Mouse (Mus musculus): ENCODE measurements around the gene Mlx. TPM values are rescaled to one million over a fixed set of nuclear protein-coding genes. Genes with fewer than 3 reads are reported as not detected.

Mlx gene
- polyA plus RNA-seq, 1 experiment from 2014 or later = 36.3 TPM

GRCm38 (mm10) chr11:101127075-101127474 lies 40.0 kb downstream of the Mlx start:
- H3K4me2 ChIP-seq = no peak overlapping the region
- peaks cover 18% of the 10 kb centered on the region for H3K4me1 ChIP-seq
- H3K4me3 ChIP-seq = no peak overlapping the region
- no peak for ATAC-seq (ENCODE audit: extremely low read depth, insufficient number of reproducible peaks, low FRiP score, low TSS enrichment)
- no peak overlapping the region for H3K9ac ChIP-seq
- H3K27ac ChIP-seq (replicated peaks) = no peak overlapping the region
- WGBS = 90% methylated on average over 1 of the region's 1 CpGs
- no peaks in the 10 kb centered on the region for H3K27me3 ChIP-seq (replicated peaks)
- H3K36me3 ChIP-seq = peaks cover 52% of the 10 kb centered on the region
- H3K9me3 ChIP-seq = no peaks in the 10 kb centered on the region

DNA sequence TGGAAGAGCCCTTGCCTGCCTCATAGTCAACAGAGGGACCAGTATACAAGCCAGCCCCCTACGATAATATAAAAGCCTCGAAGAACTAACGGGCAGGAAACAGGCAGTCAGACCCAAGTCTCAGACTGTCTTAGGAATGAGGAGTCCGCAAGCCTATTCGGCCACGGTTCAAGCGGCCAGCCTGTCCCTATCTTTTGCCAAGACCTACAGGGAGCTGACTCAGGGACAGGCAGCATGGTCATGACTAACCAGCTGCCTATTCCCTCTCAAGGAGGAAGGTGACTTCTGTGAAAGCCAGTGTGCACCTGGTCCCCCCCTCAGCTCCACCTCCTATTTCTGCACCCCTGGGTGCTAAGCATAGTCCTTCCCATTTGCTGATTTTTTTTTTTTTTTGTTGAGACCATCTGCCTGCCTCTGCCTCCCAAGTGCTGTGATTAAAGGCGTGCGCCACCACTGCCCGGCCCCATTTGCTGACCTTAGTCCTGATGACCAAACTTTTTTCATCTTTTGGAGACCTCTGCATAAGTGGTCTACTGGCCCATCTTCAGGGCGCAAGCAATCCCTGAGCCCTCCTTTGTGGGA lies 42.0 kb downstream of the Mlx start:
- Histone ChIP-seq H3K4me3 (no peak overlapping the region), H3K36me3 (peaks cover 31% of the 10 kb centered on the region), H3K27me3 (replicated peaks) (no peaks in the 10 kb centered on the region), H3K27ac (replicated peaks) (no peak overlapping the region), H3K4me2 (no peak overlapping the region), H3K4me1 (peaks cover 21% of the 10 kb centered on the region), H3K9me3 (no peaks in the 10 kb centered on the region), H3K9ac (no peak overlapping the region)
- no peak for ATAC-seq (ENCODE audit: extremely low read depth, insufficient number of reproducible peaks, low FRiP score, low TSS enrichment)
- WGBS = 84% methylated on average over 11 of the region's 11 CpGs

GRCm38 (mm10) chr11:101130056-101130756 lies 43.1 kb downstream of the Mlx start:
- Histone ChIP-seq H3K4me2 (peak overlapping the region; percentile 39), H3K4me3 (no peak overlapping the region), H3K36me3 (peaks cover 22% of the 10 kb centered on the region), H3K27ac (replicated peaks) (peak overlapping the region; percentile 83), H3K9ac (peak overlapping the region; percentile 5; the same call in 1 of the 2 replicates), H3K4me1 (peaks cover 29% of the 10 kb centered on the region), H3K27me3 (replicated peaks) (no peaks in the 10 kb centered on the region), H3K9me3 (no peaks in the 10 kb centered on the region)
- ATAC-seq (ENCODE audit: extremely low read depth, insufficient number of reproducible peaks, low FRiP score, low TSS enrichment) = peak; percentile 45; the same call in 1 of the 2 replicates
- WGBS = 20% methylated on average over 18 of the region's 18 CpGs

DNA sequence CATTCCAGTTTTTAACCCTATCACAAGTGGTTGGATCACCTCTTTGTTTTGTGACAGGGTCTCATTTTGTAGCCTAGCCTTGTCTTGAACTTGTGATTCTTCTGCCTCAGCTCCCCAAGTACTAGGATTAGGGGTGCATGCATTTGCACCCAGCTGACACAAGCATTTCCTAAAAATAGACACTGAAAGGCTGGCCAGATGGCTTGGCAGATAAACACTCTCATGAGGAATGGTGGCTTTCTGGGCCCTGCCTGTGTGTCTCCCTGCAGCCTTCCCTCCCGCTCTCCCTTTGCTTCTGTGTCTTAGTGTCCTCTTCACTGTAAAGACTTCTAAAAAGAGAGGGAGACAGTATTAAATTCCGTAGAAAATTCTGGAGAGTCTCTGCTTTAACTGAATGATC lies 44.1 kb downstream of the Mlx start:
- no peak overlapping the region for H3K9ac ChIP-seq
- WGBS = 79% methylated on average over 2 of the region's 2 CpGs
- H3K27me3 ChIP-seq (replicated peaks) = no peaks in the 10 kb centered on the region
- ATAC-seq (ENCODE audit: extremely low read depth, insufficient number of reproducible peaks, low FRiP score, low TSS enrichment) = no peak
- no peaks in the 10 kb centered on the region for H3K9me3 ChIP-seq
- peaks cover 12% of the 10 kb centered on the region for H3K36me3 ChIP-seq
- no peak overlapping the region for H3K4me3 ChIP-seq
- no peak overlapping the region for H3K4me2 ChIP-seq
- peaks cover 29% of the 10 kb centered on the region for H3K4me1 ChIP-seq
- no peak overlapping the region for H3K27ac ChIP-seq (replicated peaks)

DNA sequence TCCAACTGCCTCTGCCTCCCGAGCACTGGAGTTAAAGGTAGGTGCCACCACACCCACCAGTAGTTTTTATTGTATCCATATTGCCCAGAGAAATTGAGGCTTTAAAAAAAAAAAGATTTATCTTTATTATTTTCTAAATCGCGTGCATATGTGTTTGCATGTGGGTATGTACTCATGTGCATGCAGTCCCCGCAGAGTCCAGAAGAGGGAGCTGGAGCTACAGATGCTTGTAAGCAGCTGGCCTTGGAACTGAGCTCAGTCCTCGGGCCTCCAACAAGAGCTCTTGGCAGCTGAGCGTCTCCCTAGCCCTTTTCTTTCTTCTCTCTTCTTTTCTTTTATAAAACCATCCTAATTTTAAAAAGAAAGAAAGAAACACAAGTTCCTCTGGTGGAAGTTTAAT lies 44.6 kb downstream of the Mlx start:
- H3K4me2 ChIP-seq = no peak overlapping the region
- H3K4me3 ChIP-seq = no peak overlapping the region
- WGBS = 90% methylated on average over 6 of the region's 6 CpGs
- H3K9me3 ChIP-seq = no peaks in the 10 kb centered on the region
- H3K36me3 ChIP-seq = peaks cover 7% of the 10 kb centered on the region
- H3K4me1 ChIP-seq = peaks cover 29% of the 10 kb centered on the region
- H3K9ac ChIP-seq = no peak overlapping the region
- no peak for ATAC-seq (ENCODE audit: extremely low read depth, insufficient number of reproducible peaks, low FRiP score, low TSS enrichment)
- H3K27me3 ChIP-seq (replicated peaks) = no peaks in the 10 kb centered on the region
- no peak overlapping the region for H3K27ac ChIP-seq (replicated peaks)

- Histone ChIP-seq H3K27ac (replicated peaks) (no peak overlapping the region), H3K27me3 (replicated peaks) (no peaks in the 10 kb centered on the region), H3K4me3 (no peak overlapping the region), H3K9ac (no peak overlapping the region), H3K9me3 (no peaks in the 10 kb centered on the region), H3K4me2 (no peak overlapping the region), H3K4me1 (peaks cover 29% of the 10 kb centered on the region), H3K36me3 (no peaks in the 10 kb centered on the region)
- WGBS = 56% methylated on average over 12 of the region's 12 CpGs
- no peak for ATAC-seq (ENCODE audit: extremely low read depth, insufficient number of reproducible peaks, low FRiP score, low TSS enrichment)
Measured at GRCm38 (mm10) chr11:101133037-101133436, 46.0 kb downstream of the Mlx start.

- Histone ChIP-seq H3K27me3 (replicated peaks) (no peaks in the 10 kb centered on the region), H3K4me1 (peaks cover 33% of the 10 kb centered on the region), H3K36me3 (no peaks in the 10 kb centered on the region), H3K4me2 (no peak overlapping the region), H3K27ac (replicated peaks) (no peak overlapping the region), H3K4me3 (no peak overlapping the region), H3K9ac (no peak overlapping the region; the same call in 1 of the 2 replicates), H3K9me3 (no peaks in the 10 kb centered on the region)
- 61% methylated on average over 13 of the region's 13 CpGs for WGBS
- no peak for ATAC-seq (ENCODE audit: extremely low read depth, insufficient number of reproducible peaks, low FRiP score, low TSS enrichment)
Measured at GRCm38 (mm10) chr11:101134217-101134865, 47.3 kb downstream of the Mlx start.

GRCm38 (mm10) chr11:101137000-101137399 lies 49.9 kb downstream of the Mlx start:
- H3K27ac ChIP-seq (replicated peaks) = no peak overlapping the region
- H3K4me1 ChIP-seq = peaks cover 37% of the 10 kb centered on the region
- no peak for ATAC-seq (ENCODE audit: extremely low read depth, insufficient number of reproducible peaks, low FRiP score, low TSS enrichment)
- no peaks in the 10 kb centered on the region for H3K36me3 ChIP-seq
- H3K4me3 ChIP-seq = no peak overlapping the region
- H3K4me2 ChIP-seq = no peak overlapping the region
- no peak overlapping the region for H3K9ac ChIP-seq
- no peaks in the 10 kb centered on the region for H3K9me3 ChIP-seq
- H3K27me3 ChIP-seq (replicated peaks) = no peaks in the 10 kb centered on the region
- 70% methylated on average over 7 of the region's 7 CpGs for WGBS

DNA sequence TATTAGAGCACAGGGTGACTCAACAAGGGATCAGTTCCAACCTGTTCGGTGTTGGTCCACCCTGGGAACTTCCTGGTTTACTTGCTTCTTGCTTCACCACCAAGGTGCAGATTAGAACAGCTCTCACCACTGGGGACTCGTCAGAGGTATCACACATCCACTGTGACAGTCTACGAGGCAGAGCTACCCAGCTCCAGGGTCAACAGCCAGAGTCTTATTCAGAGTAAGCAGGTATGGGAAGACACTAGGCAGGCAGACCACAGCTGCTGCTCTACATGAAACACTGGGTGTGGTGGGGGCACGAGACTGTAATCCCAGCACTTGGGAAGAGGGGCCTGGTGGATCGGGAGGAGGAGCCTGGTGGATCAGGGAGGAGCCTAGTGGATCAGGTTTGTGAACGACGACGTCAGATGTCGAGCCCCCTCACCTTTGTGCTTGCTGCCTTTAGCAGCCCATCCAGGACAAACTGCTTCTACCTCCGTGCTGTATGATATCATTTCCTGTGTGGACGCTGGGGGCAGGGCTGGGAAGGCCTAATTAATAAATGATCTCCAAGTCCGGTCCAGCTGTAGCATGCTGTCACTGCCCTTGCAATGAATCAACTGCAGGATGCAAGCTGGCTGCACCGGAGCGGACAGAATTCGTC lies 51.6 kb downstream of the Mlx start:
- ATAC-seq (ENCODE audit: extremely low read depth, insufficient number of reproducible peaks, low FRiP score, low TSS enrichment) = no peak

GRCm38 (mm10) chr11:101140164-101140819 lies 53.2 kb downstream of the Mlx start:
- peak overlapping the region; percentile 76 for H3K9ac ChIP-seq
- peak overlapping the region; percentile 46 for H3K4me3 ChIP-seq
- no peaks in the 10 kb centered on the region for H3K9me3 ChIP-seq
- peaks cover 37% of the 10 kb centered on the region for H3K4me1 ChIP-seq
- 33% methylated on average over 27 of the region's 27 CpGs for WGBS
- peak overlapping the region; percentile 69 for H3K4me2 ChIP-seq
- ATAC-seq (ENCODE audit: extremely low read depth, insufficient number of reproducible peaks, low FRiP score, low TSS enrichment) = no peak
- peak overlapping the region; percentile 82 for H3K27ac ChIP-seq (replicated peaks)
- H3K36me3 ChIP-seq = no peaks in the 10 kb centered on the region
- H3K27me3 ChIP-seq (replicated peaks) = no peaks in the 10 kb centered on the region

More for the DNA sequence above, 51.6 kb downstream of the Mlx start:
- H3K9ac ChIP-seq = peak overlapping the region; percentile 3; the same call in 1 of the 2 replicates
- 28% methylated on average over 15 of the region's 15 CpGs for WGBS
- H3K36me3 ChIP-seq = no peaks in the 10 kb centered on the region
- no peaks in the 10 kb centered on the region for H3K27me3 ChIP-seq (replicated peaks)
- H3K9me3 ChIP-seq = no peaks in the 10 kb centered on the region
- peak overlapping the region; percentile 15; the same call in 1 of the 2 replicates for H3K4me3 ChIP-seq
- peaks cover 40% of the 10 kb centered on the region for H3K4me1 ChIP-seq
- H3K4me2 ChIP-seq = peak overlapping the region; percentile 48
- no peak overlapping the region for H3K27ac ChIP-seq (replicated peaks)

DNA sequence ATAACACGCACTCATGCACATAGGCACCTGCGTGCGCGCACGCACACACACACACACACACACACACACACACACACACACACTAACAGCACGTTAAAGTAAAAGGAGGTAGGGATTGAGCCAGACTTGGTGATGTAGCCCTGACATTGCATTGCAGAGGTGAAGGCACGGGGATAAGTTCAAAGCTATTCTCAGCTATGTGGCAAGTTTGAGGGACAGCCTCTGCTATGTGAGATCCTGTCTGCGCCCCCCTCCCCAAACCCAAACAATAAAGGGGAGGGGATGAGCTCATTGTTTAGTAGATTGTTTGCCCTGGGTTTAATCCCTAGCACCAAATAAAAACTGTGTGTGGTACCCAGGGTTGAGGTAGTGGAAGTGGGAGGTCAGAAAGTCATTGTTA lies 54.0 kb downstream of the Mlx start:
- 80% methylated on average over 8 of the region's 8 CpGs for WGBS
- Histone ChIP-seq H3K9me3 (no peaks in the 10 kb centered on the region), H3K9ac (no peak overlapping the region), H3K36me3 (no peaks in the 10 kb centered on the region), H3K4me3 (no peak overlapping the region), H3K27me3 (replicated peaks) (no peaks in the 10 kb centered on the region), H3K4me2 (no peak overlapping the region), H3K27ac (replicated peaks) (peak overlapping the region; percentile 82), H3K4me1 (peaks cover 37% of the 10 kb centered on the region)
- no peak for ATAC-seq (ENCODE audit: extremely low read depth, insufficient number of reproducible peaks, low FRiP score, low TSS enrichment)

All from heart, embryonic 13.5 days (tissue).